10 mouse cellular contexts compared by ENCODE assay signal in the genomic region with DNA sequence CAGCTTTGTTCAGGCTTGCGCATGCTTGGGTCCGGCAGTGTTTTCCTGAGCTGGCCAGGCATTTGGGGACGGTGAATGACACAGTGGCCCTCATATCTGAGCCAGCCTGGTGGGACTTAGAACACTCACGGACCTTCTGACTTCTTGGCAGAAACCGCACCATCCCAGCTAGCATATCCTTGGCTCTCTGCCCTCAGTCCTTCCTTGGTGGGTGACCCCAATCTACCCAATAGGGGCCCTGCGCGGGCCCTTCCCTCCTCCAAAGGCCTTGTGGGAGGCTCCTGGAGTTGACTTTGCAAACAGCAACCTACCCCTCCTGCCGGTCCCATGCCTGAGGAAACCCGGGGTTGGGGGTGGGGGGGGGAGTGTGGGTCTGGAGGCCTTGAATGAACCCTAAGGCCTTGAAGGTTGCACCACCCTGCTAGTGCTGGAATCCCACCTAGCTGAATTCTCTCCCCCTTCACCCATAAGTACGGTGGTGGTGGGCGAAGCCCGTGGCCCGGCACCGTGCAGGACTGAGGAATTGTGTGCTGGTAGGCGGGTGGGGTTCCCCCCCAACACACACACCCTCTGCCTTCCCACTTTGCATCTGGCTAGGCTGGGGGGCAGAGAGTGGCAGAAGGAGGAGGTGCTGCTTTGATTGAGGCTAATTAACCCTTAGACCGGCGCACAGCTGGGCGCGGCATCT. TPM values are rescaled to one million over a fixed set of nuclear protein-coding genes. Genes with fewer than 3 reads are reported as not detected.
DNase-seq lines count a peak whose midpoint lies in the region; ATAC-seq lines count a peak whose summit lies in the region.
"Had no signal": no experiment of that assay in that cellular context is flagged by ENCODE, and none has a peak within 500 bp of the region (broad histone marks: within the 10 kb centered on the region; RNA-seq: fewer than 3 reads in every experiment).

No protein-coding gene starts in this region.

- peak; percentile 47 for ATAC-seq in kidney, embryonic 15.5 days (replicated peaks; ENCODE audit: low FRiP score)
- ATAC-seq in forebrain, embryonic 14.5 days: peak; percentile 42; the same call in 1 of the 2 replicates
- no peak for ATAC-seq in limb, embryonic 12.5 days (ENCODE audit: insufficient number of reproducible peaks, insufficient read depth, low FRiP score, low TSS enrichment, low read depth)
- ATAC-seq in stomach, embryonic 15.5 days (ENCODE audit: insufficient read depth, low FRiP score, low read depth): no peak
- ATAC-seq in liver, embryonic 11.5 days (replicated peaks; ENCODE audit: low FRiP score): no peak
- ATAC-seq in erythroid progenitor cell, adult 5-6 weeks (replicated peaks; ENCODE audit: low FRiP score, poor library complexity, severe bottlenecking): no peak
- ATAC-seq in megakaryocyte progenitor cell, adult 5-6 weeks (replicated peaks; ENCODE audit: poor library complexity): no peak

- H3K9me3 ChIP-seq in kidney, embryonic 15.5 days (replicated peaks): no peaks in the 10 kb centered on the region
- no peaks in the 10 kb centered on the region for H3K9me3 ChIP-seq in forebrain, embryonic 14.5 days (replicated peaks; ENCODE audit: control insufficient read depth, low read length)
- no peaks in the 10 kb centered on the region for H3K9me3 ChIP-seq in limb, embryonic 12.5 days
- no peaks in the 10 kb centered on the region for H3K9me3 ChIP-seq in stomach, embryonic 15.5 days
- H3K9me3 ChIP-seq in liver, embryonic 11.5 days (ENCODE audit: control insufficient read depth, low read length): no peaks in the 10 kb centered on the region

- no peak for DNase-seq in kidney, adult 9 months
- no peak for DNase-seq in forebrain, embryonic 14.5 days (ENCODE audit: low spot score)
- DNase-seq in liver, embryonic 11.5 days (ENCODE audit: low spot score): no peak

- WGBS in kidney, embryonic 15.5 days: 22% methylated on average over 19 of the region's 19 CpGs
- WGBS in forebrain, embryonic 14.5 days: 26% methylated on average over 19 of the region's 19 CpGs
- 22% methylated on average over 19 of the region's 19 CpGs for WGBS in limb, embryonic 12.5 days
- 40% methylated on average over 19 of the region's 19 CpGs for WGBS in stomach, embryonic 15.5 days
- WGBS in liver, embryonic 11.5 days: 40% methylated on average over 19 of the region's 19 CpGs

- 0 out of 2 replicates have a peak, but pooled peaks cover 5% of the 10 kb centered on the region for H3K27me3 ChIP-seq in kidney, embryonic 15.5 days
- H3K27me3 ChIP-seq in forebrain, embryonic 14.5 days (replicated peaks; ENCODE audit: control insufficient read depth, insufficient read depth, low read length): no peaks in the 10 kb centered on the region
- peaks cover 2% of the 10 kb centered on the region; the same call in 1 of the 2 replicates for H3K27me3 ChIP-seq in limb, embryonic 12.5 days
- H3K27me3 ChIP-seq in stomach, embryonic 15.5 days (replicated peaks): no peaks in the 10 kb centered on the region
- peaks cover 8% of the 10 kb centered on the region; the same call in 1 of the 2 replicates for H3K27me3 ChIP-seq in liver, embryonic 11.5 days (replicated peaks; ENCODE audit: control insufficient read depth, insufficient read depth, low read length)

- peaks cover 24% of the 10 kb centered on the region for H3K4me1 ChIP-seq in kidney, embryonic 15.5 days
- no peaks in the 10 kb centered on the region for H3K4me1 ChIP-seq in forebrain, embryonic 14.5 days (ENCODE audit: control insufficient read depth, insufficient read depth, low read length)
- H3K4me1 ChIP-seq in limb, embryonic 12.5 days (replicated peaks): peaks cover 30% of the 10 kb centered on the region
- peaks cover 14% of the 10 kb centered on the region; the same call in 1 of the 2 replicates for H3K4me1 ChIP-seq in stomach, embryonic 15.5 days
- no peaks in the 10 kb centered on the region for H3K4me1 ChIP-seq in liver, embryonic 11.5 days (replicated peaks; ENCODE audit: control insufficient read depth, insufficient read depth, low read length)

- H3K36me3 ChIP-seq in kidney, embryonic 15.5 days: no peaks in the 10 kb centered on the region
- H3K36me3 ChIP-seq in forebrain, embryonic 14.5 days (ENCODE audit: control insufficient read depth, insufficient read depth, low read length): no peaks in the 10 kb centered on the region
- no peaks in the 10 kb centered on the region for H3K36me3 ChIP-seq in limb, embryonic 12.5 days
- no peaks in the 10 kb centered on the region for H3K36me3 ChIP-seq in stomach, embryonic 15.5 days
- no peaks in the 10 kb centered on the region for H3K36me3 ChIP-seq in liver, embryonic 11.5 days (ENCODE audit: control insufficient read depth, insufficient read depth, low read length)

- H3K4me2 ChIP-seq in kidney, embryonic 15.5 days: peak overlapping the region; percentile 39; the same call in 1 of the 2 replicates
- no peak overlapping the region for H3K4me2 ChIP-seq in forebrain, embryonic 14.5 days (ENCODE audit: low read length)
- H3K4me2 ChIP-seq in limb, embryonic 12.5 days: peak overlapping the region; percentile 39
- H3K4me2 ChIP-seq in stomach, embryonic 15.5 days: peak overlapping the region; percentile 23; the same call in 1 of the 2 replicates
- no peak overlapping the region for H3K4me2 ChIP-seq in liver, embryonic 11.5 days

- no peak overlapping the region for H3K27ac ChIP-seq in kidney, embryonic 15.5 days
- H3K27ac ChIP-seq in forebrain, embryonic 14.5 days (ENCODE audit: low read depth, low read length): no peak overlapping the region
- no peak overlapping the region for H3K27ac ChIP-seq in limb, embryonic 12.5 days
- H3K27ac ChIP-seq in stomach, embryonic 15.5 days: no peak overlapping the region
- H3K27ac ChIP-seq in liver, embryonic 11.5 days (ENCODE audit: low read depth, low read length): no peak overlapping the region

- no peak overlapping the region for H3K4me3 ChIP-seq in kidney, embryonic 15.5 days (replicated peaks)
- H3K4me3 ChIP-seq in forebrain, embryonic 14.5 days (ENCODE audit: low read depth, low read length): no peak overlapping the region
- no peak overlapping the region for H3K4me3 ChIP-seq in limb, embryonic 12.5 days (replicated peaks)
- no peak overlapping the region for H3K4me3 ChIP-seq in stomach, embryonic 15.5 days (replicated peaks)
- H3K4me3 ChIP-seq in liver, embryonic 11.5 days (ENCODE audit: low read depth, low read length): no peak overlapping the region

- H3K9ac ChIP-seq in kidney, embryonic 15.5 days: no peak overlapping the region; the same call in 1 of the 2 replicates
- no peak overlapping the region for H3K9ac ChIP-seq in forebrain, embryonic 14.5 days (ENCODE audit: low read length)
- H3K9ac ChIP-seq in limb, embryonic 12.5 days (replicated peaks): no peak overlapping the region; the same call in 1 of the 2 replicates
- H3K9ac ChIP-seq in stomach, embryonic 15.5 days: no peak overlapping the region
- no peak overlapping the region for H3K9ac ChIP-seq in liver, embryonic 11.5 days (ENCODE audit: low read depth, low read length)

RNA-seq across cellular contexts. Expression of gene Fam83g, which starts 9.6 kb away (rescaled TPM):
- 2.2 and 2.8 TPM in 2 replicates for polyA plus RNA-seq in kidney, embryonic 15.5 days (2015; fragmentation: Nextera tagmentation; extraction: Ambion mirVana)
- 0.19 and 0.25 TPM in 2 replicates for polyA plus RNA-seq in forebrain, embryonic 14.5 days (2014; fragmentation: Nextera tagmentation; extraction: Ambion mirVana)
- polyA plus RNA-seq in limb, embryonic 12.5 days (2016; fragmentation: Nextera tagmentation; extraction: Ambion mirVana): 2.2 and 2.6 TPM in 2 replicates
- polyA plus RNA-seq in stomach, embryonic 15.5 days (2015; fragmentation: Nextera tagmentation; extraction: Ambion mirVana): 5.5 and 5.9 TPM in 2 replicates
- polyA plus RNA-seq in liver, embryonic 11.5 days (2014; fragmentation: Nextera tagmentation; extraction: Ambion mirVana): 5.0 and 5.5 TPM in 2 replicates
- not detected in 2 replicates for total RNA-seq in erythroid progenitor cell, adult 5-6 weeks (2015; ENCODE audit: low replicate concordance)
- total RNA-seq in erythroid progenitor cell, adult 5-6 weeks (2017; ENCODE audit: low replicate concordance): 0.64 TPM in 1 of 2 replicates, not detected in the other
- total RNA-seq in megakaryocyte progenitor cell, adult 5-6 weeks (2015): not detected in 2 replicates
- 0.10 TPM in 1 of 2 replicates, not detected in the other for total RNA-seq in megakaryocyte progenitor cell, adult 5-6 weeks (2017)
- total RNA-seq: megakaryocyte, adult 5-6 weeks had no signal

RNA-seq across cellular contexts. Expression of gene Grap, which starts 21.2 kb away (rescaled TPM):
- polyA plus RNA-seq in kidney, embryonic 15.5 days (2015; fragmentation: Nextera tagmentation; extraction: Ambion mirVana): 12.9 and 13.0 TPM in 2 replicates
- polyA plus RNA-seq in forebrain, embryonic 14.5 days (2014; fragmentation: Nextera tagmentation; extraction: Ambion mirVana): 5.6 and 7.7 TPM in 2 replicates
- 5.4 and 6.1 TPM in 2 replicates for polyA plus RNA-seq in limb, embryonic 12.5 days (2016; fragmentation: Nextera tagmentation; extraction: Ambion mirVana)
- 8.8 and 9.3 TPM in 2 replicates for polyA plus RNA-seq in stomach, embryonic 15.5 days (2015; fragmentation: Nextera tagmentation; extraction: Ambion mirVana)
- polyA plus RNA-seq in liver, embryonic 11.5 days (2014; fragmentation: Nextera tagmentation; extraction: Ambion mirVana): 9.5 and 9.9 TPM in 2 replicates
- 1.4 and 9.2 TPM in 2 replicates for total RNA-seq in erythroid progenitor cell, adult 5-6 weeks (2015; ENCODE audit: low replicate concordance)
- 0.51 and 1.4 TPM in 2 replicates for total RNA-seq in erythroid progenitor cell, adult 5-6 weeks (2017; ENCODE audit: low replicate concordance)
- total RNA-seq in megakaryocyte progenitor cell, adult 5-6 weeks (2015): 0.07 and 0.73 TPM in 2 replicates
- total RNA-seq in megakaryocyte progenitor cell, adult 5-6 weeks (2017): 0.37 and 1.4 TPM in 2 replicates

RNA-seq across cellular contexts. Expression of gene Slc5a10, which starts 46.3 kb away (rescaled TPM):
- polyA plus RNA-seq in kidney, embryonic 15.5 days (2015; fragmentation: Nextera tagmentation; extraction: Ambion mirVana): 0.45 TPM in 2 replicates
- polyA plus RNA-seq in forebrain, embryonic 14.5 days (2014; fragmentation: Nextera tagmentation; extraction: Ambion mirVana): not detected in 2 replicates
- polyA plus RNA-seq in limb, embryonic 12.5 days (2016; fragmentation: Nextera tagmentation; extraction: Ambion mirVana): 0.14 TPM in 2 replicates
- polyA plus RNA-seq in stomach, embryonic 15.5 days (2015; fragmentation: Nextera tagmentation; extraction: Ambion mirVana): not detected in 2 replicates
- polyA plus RNA-seq in liver, embryonic 11.5 days (2014; fragmentation: Nextera tagmentation; extraction: Ambion mirVana): not detected in 2 replicates
- total RNA-seq in erythroid progenitor cell, adult 5-6 weeks (2015; ENCODE audit: low replicate concordance): not detected in 2 replicates
- total RNA-seq in erythroid progenitor cell, adult 5-6 weeks (2017; ENCODE audit: low replicate concordance): 0.13 TPM in 1 of 2 replicates, not detected in the other
- total RNA-seq in megakaryocyte progenitor cell, adult 5-6 weeks (2015): not detected in 2 replicates
- total RNA-seq in megakaryocyte progenitor cell, adult 5-6 weeks (2017): not detected in 2 replicates
- total RNA-seq: megakaryocyte, adult 5-6 weeks had no signal
- polyA plus RNA-seq: heart, embryonic 14.5 days had no signal

Comparison
In these comparisons a context has a peak if more than half of its experiments do, and no peak if none do; other contexts are left out.
1. ATAC-seq: peak in kidney, embryonic 15.5 days (single experiment) and forebrain, embryonic 14.5 days (single experiment); none in limb, embryonic 12.5 days (single experiment), stomach, embryonic 15.5 days (single experiment), liver, embryonic 11.5 days (single experiment), erythroid progenitor cell, adult 5-6 weeks (single experiment) and megakaryocyte progenitor cell, adult 5-6 weeks (single experiment).
2. H3K4me2 ChIP-seq: peak in kidney, embryonic 15.5 days (single experiment), limb, embryonic 12.5 days (single experiment) and stomach, embryonic 15.5 days (single experiment); none in forebrain, embryonic 14.5 days (single experiment) and liver, embryonic 11.5 days (single experiment).